10 mouse cellular contexts compared by ENCODE assay signal in the genomic region with DNA sequence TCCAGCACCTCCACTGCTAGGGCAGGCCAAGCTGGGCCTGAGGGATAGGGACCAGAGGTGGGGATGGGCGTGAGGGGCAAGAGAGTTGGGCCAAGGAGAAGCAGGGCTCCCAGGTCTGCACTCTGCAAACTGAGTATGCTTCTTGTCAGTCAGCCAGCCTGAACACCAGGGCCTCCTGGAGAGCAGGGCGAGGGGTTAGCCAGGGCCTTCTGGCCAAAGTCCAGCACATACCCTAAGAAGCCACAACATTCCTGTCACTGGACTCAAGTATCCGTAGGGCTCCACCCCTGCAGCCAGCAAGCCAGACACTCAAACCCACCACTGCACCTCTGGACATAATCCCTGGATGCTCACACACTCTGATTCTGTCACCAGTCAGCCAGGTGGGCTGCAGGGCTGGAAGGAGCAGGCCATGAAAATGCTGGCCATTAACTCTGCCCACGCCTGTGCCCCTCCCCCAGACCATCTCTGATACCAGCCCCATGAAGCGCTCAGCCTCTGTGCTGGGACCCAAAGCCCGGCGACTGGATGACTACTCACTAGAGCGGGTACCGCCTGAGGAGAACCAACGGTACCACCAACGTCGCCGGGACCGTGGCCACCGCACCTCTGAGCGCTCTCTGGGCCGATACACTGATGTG. TPM values are rescaled to one million over a fixed set of nuclear protein-coding genes. Genes with fewer than 3 reads are reported as not detected.
DNase-seq lines count a peak whose midpoint lies in the region; ATAC-seq and TF ChIP-seq lines count a peak whose summit lies in the region.
"Had no signal": no experiment of that assay in that cellular context is flagged by ENCODE, and none has a peak within 500 bp of the region (broad histone marks: within the 10 kb centered on the region; RNA-seq: fewer than 3 reads in every experiment).

No protein-coding gene starts in this region.

- no peak for DNase-seq in left cerebral cortex, adult 2 months (ENCODE audit: extremely low spot score in 1 of 2, low spot score in 2 of 2)
- DNase-seq in left cerebral cortex, postnatal 14 days (ENCODE audit: low spot score in 2 of 2), result no peak
- DNase-seq in cerebellum, adult 9-11 months, result peak; percentile 82
- DNase-seq in thymus, postnatal 0 days (ENCODE audit: low spot score), result no peak
- no peak for DNase-seq in frontal cortex, postnatal 10 days (ENCODE audit: low spot score in 2 of 2)
- DNase-seq in left cerebral cortex, adult 18-20 months (ENCODE audit: low spot score in 2 of 2), result no peak
- DNase-seq: heart, adult 2 months had no signal

- 88% methylated on average over 17 of the region's 17 CpGs for WGBS in hindbrain, embryonic 15.5 days
- WGBS in lung, embryonic 15.5 days, result 74% methylated on average over 17 of the region's 17 CpGs

- TF ChIP-seq CTCF in left cerebral cortex, adult 2 months (IDR thresholded peaks at IDR 0.05), result no peak

- H3K36me3 ChIP-seq in hindbrain, embryonic 15.5 days, result peaks cover 17% of the 10 kb centered on the region
- H3K36me3 ChIP-seq in lung, embryonic 15.5 days, result no peaks in the 10 kb centered on the region

- no peak overlapping the region for H3K9ac ChIP-seq in hindbrain, embryonic 15.5 days
- H3K9ac ChIP-seq in lung, embryonic 15.5 days, result peak overlapping the region; percentile 27; the same call in 1 of the 2 replicates

- no peaks in the 10 kb centered on the region for H3K27me3 ChIP-seq in hindbrain, embryonic 15.5 days
- no peaks in the 10 kb centered on the region for H3K27me3 ChIP-seq in lung, embryonic 15.5 days

- H3K4me1 ChIP-seq in hindbrain, embryonic 15.5 days (replicated peaks), result peaks cover 31% of the 10 kb centered on the region
- H3K4me1 ChIP-seq in lung, embryonic 15.5 days, result peaks cover 32% of the 10 kb centered on the region

- intact Hi-C loops in left cerebral cortex, adult 2 months (cut with DNase I), result no loop called here
- intact Hi-C loops in left cerebral cortex, postnatal 14 days (cut with DNase I), result loop anchor here (5.0 kb wide), 1 partner anchor 181 kb away; no protein-coding TSS in a partner anchor

- ATAC-seq in hindbrain, embryonic 15.5 days (ENCODE audit: low FRiP score, low read depth), result no peak
- ATAC-seq in lung, embryonic 15.5 days (ENCODE audit: borderline replicate concordance, extremely low read depth, low FRiP score, low TSS enrichment), result no peak

- no peaks in the 10 kb centered on the region for H3K9me3 ChIP-seq in hindbrain, embryonic 15.5 days
- H3K9me3 ChIP-seq in lung, embryonic 15.5 days, result no peaks in the 10 kb centered on the region

- H3K4me2 ChIP-seq in hindbrain, embryonic 15.5 days, result no peak overlapping the region
- H3K4me2 ChIP-seq in lung, embryonic 15.5 days, result no peak overlapping the region
- H3K4me2 ChIP-seq: liver, embryonic 11.5 days had no signal

- 0 out of 2 replicates have a peak overlapping the region, but pooled peaks have one; percentile 66 for H3K27ac ChIP-seq in left cerebral cortex, adult 2 months
- peak overlapping the region; percentile 68; the same call in 1 of the 2 replicates for H3K27ac ChIP-seq in hindbrain, embryonic 15.5 days (replicated peaks)
- H3K27ac ChIP-seq in lung, embryonic 15.5 days, result peak overlapping the region; percentile 76
- H3K27ac ChIP-seq: heart, adult 2 months had no signal

- H3K4me3 ChIP-seq in left cerebral cortex, adult 2 months, result no peak overlapping the region
- H3K4me3 ChIP-seq in hindbrain, embryonic 15.5 days, result no peak overlapping the region
- no peak overlapping the region for H3K4me3 ChIP-seq in lung, embryonic 15.5 days
- H3K4me3 ChIP-seq: heart, adult 2 months had no signal

RNA-seq across cellular contexts. Expression of a gene that starts 26.5 kb away (rescaled TPM):
- 10 to 100 TPM; 17.5 to 17.9 TPM for total RNA-seq in left cerebral cortex, adult 2 months (2021)
- 10 to 100 TPM; 12.6 to 14.8 TPM for total RNA-seq in left cerebral cortex, postnatal 14 days (2021)
- polyA plus RNA-seq in hindbrain, embryonic 15.5 days (2015; fragmentation: Nextera tagmentation; extraction: Ambion mirVana), result 18.8 and 24.5 TPM in 2 replicates
- polyA plus RNA-seq in lung, embryonic 15.5 days (2015; fragmentation: Nextera tagmentation; extraction: Ambion mirVana), result 91.2 and 92.0 TPM in 2 replicates
- 76.9 and 86.0 TPM in 2 replicates for polyA plus RNA-seq in thymus, postnatal 0 days (2015; fragmentation: Nextera tagmentation; extraction: Ambion mirVana)
- 10 to 100 TPM; 15.5 to 19.9 TPM for total RNA-seq in left cerebral cortex, adult 18-20 months (2021)

RNA-seq across cellular contexts. Expression of a gene that starts 49.9 kb away (rescaled TPM):
- 100 to 1,000 TPM; 108 to 115 TPM for total RNA-seq in left cerebral cortex, adult 2 months (2021)
- 10 to 100 TPM; 89.3 to 96.7 TPM for total RNA-seq in left cerebral cortex, postnatal 14 days (2021)
- polyA plus RNA-seq in hindbrain, embryonic 15.5 days (2015; fragmentation: Nextera tagmentation; extraction: Ambion mirVana), result 62.5 and 65.9 TPM in 2 replicates
- polyA plus RNA-seq in lung, embryonic 15.5 days (2015; fragmentation: Nextera tagmentation; extraction: Ambion mirVana), result 57.5 and 58.4 TPM in 2 replicates
- polyA plus RNA-seq in thymus, postnatal 0 days (2015; fragmentation: Nextera tagmentation; extraction: Ambion mirVana), result 50.0 and 51.5 TPM in 2 replicates
- 100 to 1,000 TPM in 1 of 2 experiments, 10 to 100 TPM in 1; 99.1 to 101 TPM for total RNA-seq in left cerebral cortex, adult 18-20 months (2021)

RNA-seq across cellular contexts. Expression of a gene that starts 51.5 kb away (rescaled TPM):
- 10 to 100 TPM; 95.5 to 96.8 TPM for total RNA-seq in left cerebral cortex, adult 2 months (2021)
- total RNA-seq in left cerebral cortex, postnatal 14 days (2021), result 10 to 100 TPM; 90.2 to 91.9 TPM
- 13.6 and 16.1 TPM in 2 replicates for polyA plus RNA-seq in hindbrain, embryonic 15.5 days (2015; fragmentation: Nextera tagmentation; extraction: Ambion mirVana)
- polyA plus RNA-seq in lung, embryonic 15.5 days (2015; fragmentation: Nextera tagmentation; extraction: Ambion mirVana), result 20.2 and 21.6 TPM in 2 replicates
- polyA plus RNA-seq in thymus, postnatal 0 days (2015; fragmentation: Nextera tagmentation; extraction: Ambion mirVana), result 12.1 TPM in 2 replicates
- 10 to 100 TPM; 93.7 to 99.0 TPM for total RNA-seq in left cerebral cortex, adult 18-20 months (2021)
